Mouse (Mus musculus) embryonic facial prominence, embryonic 13.5 days (tissue): ENCODE results near the gene Lpcat1. TPM values are rescaled to one million over a fixed set of nuclear protein-coding genes. Genes with fewer than 3 reads are reported as not detected.

Experiments
- ATAC-seq: fragments of 200-750 bp; cut with Nextera tagmentation; 2 replicates; pipeline ENCODE4 v1.8.0; 2017; ENCODE audit warnings: low read depth; ENCODE audit not compliant: insufficient number of reproducible peaks, insufficient read depth, low FRiP score, low TSS enrichment
- H3K27ac ChIP-seq: fragments of 300-500 bp; sonication (generic); 2 replicates; pipeline ENCODE4 v1.5.1; 2015; ENCODE audit warnings: moderate library complexity, mild to moderate bottlenecking, inconsistent platforms
- H3K27me3 ChIP-seq: fragments of 300-500 bp; sonication (generic); 2 replicates; pipeline ENCODE4 v1.6.1; 2015; ENCODE audit warnings: mild to moderate bottlenecking, inconsistent platforms
- H3K36me3 ChIP-seq: fragments of 300-500 bp; sonication (generic); 2 replicates; pipeline ENCODE4 v1.6.1; 2015; ENCODE audit warnings: mild to moderate bottlenecking, inconsistent platforms
- H3K4me1 ChIP-seq: fragments of 300-500 bp; sonication (generic); 2 replicates; pipeline ENCODE4 v1.6.1; 2015; ENCODE audit warnings: inconsistent platforms
- H3K4me2 ChIP-seq: fragments of 300-500 bp; sonication (generic); 2 replicates; pipeline ENCODE4 v1.6.1; 2015; ENCODE audit warnings: moderate library complexity, mild to moderate bottlenecking, inconsistent platforms
- H3K4me3 ChIP-seq: fragments of 300-500 bp; sonication (generic); 2 replicates; pipeline ENCODE4 v1.5.1; 2015; ENCODE audit warnings: mild to moderate bottlenecking, inconsistent platforms
- H3K9ac ChIP-seq: fragments of 300-500 bp; sonication (generic); 2 replicates; pipeline ENCODE4 v1.6.1; 2015; ENCODE audit warnings: mild to moderate bottlenecking, inconsistent platforms
- H3K9me3 ChIP-seq: fragments of 300-500 bp; sonication (generic); 2 replicates; pipeline ENCODE4 v1.6.1; 2016; ENCODE audit warnings: inconsistent platforms
- WGBS: fragments of 180-500 bp; shearing (Covaris S2); methylation state at CpG from one replicate; pipeline ENCODE4 v1.1.7; 2015; ENCODE audit warnings: mixed read lengths; 5-methylcytosine and 5-hydroxymethylcytosine counted together
- polyA plus RNA-seq: library from polyadenylated mRNA; unstranded; fragments of >200 nt; fragmentation: Nextera tagmentation; extraction: Ambion mirVana; gene quantifications from 2 replicates; pipeline ENCODE4 v1.2.1, GENCODE M21; 2015

The Lpcat1 gene
- polyA plus RNA-seq, 1 experiment from 2014 or later: 44.5 TPM

DNA sequence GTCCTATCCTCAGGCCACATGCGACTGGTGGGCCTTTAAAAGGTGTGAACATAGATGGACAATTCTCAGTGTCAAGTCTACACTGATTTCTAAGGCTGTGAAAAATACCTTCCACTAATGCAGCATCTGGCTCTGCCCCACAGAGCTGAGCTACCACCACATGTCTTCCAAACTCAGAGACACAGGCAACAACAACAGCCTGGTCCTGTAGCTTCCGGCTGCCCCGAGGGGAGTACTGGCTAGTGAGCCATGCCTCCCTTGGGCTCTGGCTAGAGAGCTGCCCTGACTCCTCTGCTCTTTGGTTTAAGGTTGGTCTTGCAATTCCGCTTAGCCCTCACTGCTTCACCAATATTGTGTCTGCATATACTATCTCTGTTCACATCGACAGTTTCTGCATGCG, 16.3 kb downstream of the Lpcat1 start:
- Histone ChIP-seq H3K4me3 (no peak overlapping the region), H3K4me2 (no peak overlapping the region), H3K27ac (no peak overlapping the region), H3K27me3 (no peaks in the 10 kb centered on the region), H3K9ac (no peak overlapping the region), H3K9me3 (peaks cover 4% of the 10 kb centered on the region; the same call in 1 of the 2 replicates), H3K36me3 (peaks cover 27% of the 10 kb centered on the region), H3K4me1 (no peaks in the 10 kb centered on the region; the same call in 1 of the 2 replicates)
- 90% methylated on average over 6 of the region's 6 CpGs for WGBS
- ATAC-seq: no peak

DNA sequence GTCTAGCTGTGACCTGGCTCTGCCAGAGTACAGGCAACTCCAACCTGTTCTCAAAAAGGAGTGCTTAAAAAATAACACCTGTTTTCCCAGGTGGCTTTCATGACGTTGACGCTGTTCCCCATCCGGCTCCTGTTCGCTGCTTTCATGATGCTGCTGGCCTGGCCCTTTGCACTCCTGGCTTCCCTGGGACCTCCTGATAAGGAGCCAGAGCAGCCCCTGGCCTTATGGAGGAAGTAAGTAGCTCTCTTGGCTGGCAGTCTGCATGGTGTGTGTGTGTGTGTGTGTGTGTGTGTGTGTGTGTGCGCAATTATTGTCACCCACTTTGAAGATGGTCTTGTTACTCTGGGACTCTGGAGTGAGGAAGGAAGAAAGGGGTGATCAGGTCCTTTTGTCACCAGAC, 17.2 kb downstream of the Lpcat1 start:
- ATAC-seq: no peak
- no peak overlapping the region for H3K4me2 ChIP-seq
- no peaks in the 10 kb centered on the region for H3K27me3 ChIP-seq
- no peak overlapping the region for H3K9ac ChIP-seq
- 79% methylated on average over 5 of the region's 5 CpGs for WGBS
- H3K27ac ChIP-seq: no peak overlapping the region
- H3K4me3 ChIP-seq: no peak overlapping the region
- H3K4me1 ChIP-seq: no peaks in the 10 kb centered on the region; the same call in 1 of the 2 replicates
- peaks cover 34% of the 10 kb centered on the region for H3K36me3 ChIP-seq
- peaks cover 4% of the 10 kb centered on the region; the same call in 1 of the 2 replicates for H3K9me3 ChIP-seq

DNA sequence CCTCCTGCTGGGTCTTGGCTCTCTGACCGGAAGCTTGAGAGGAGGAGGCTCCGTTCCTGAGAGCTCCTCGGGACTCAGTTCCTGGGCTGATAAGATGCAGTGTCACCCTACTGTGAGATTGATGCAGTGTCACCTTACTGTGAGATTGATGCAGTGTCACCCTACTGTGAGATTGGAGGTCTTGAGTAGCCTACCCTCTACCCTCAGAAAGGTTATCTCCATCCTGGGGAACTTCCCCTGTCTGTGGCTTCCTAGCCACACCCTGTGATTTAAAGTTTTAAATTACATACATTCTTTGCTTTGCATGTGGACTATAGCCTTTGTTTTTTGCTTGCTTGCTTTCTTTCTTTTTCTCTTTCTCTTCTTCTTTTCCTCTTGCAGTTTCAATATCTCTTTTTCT, 21.1 kb downstream of the Lpcat1 start:
- H3K27ac ChIP-seq: no peak overlapping the region
- no peak overlapping the region for H3K4me2 ChIP-seq
- ATAC-seq: no peak
- H3K36me3 ChIP-seq: peaks cover 70% of the 10 kb centered on the region
- no peaks in the 10 kb centered on the region for H3K27me3 ChIP-seq
- 80% methylated on average over 3 of the region's 3 CpGs for WGBS
- no peak overlapping the region for H3K4me3 ChIP-seq
- no peaks in the 10 kb centered on the region for H3K4me1 ChIP-seq
- no peak overlapping the region for H3K9ac ChIP-seq
- peaks cover 4% of the 10 kb centered on the region; the same call in 1 of the 2 replicates for H3K9me3 ChIP-seq

- Histone ChIP-seq H3K36me3 (peaks cover 74% of the 10 kb centered on the region), H3K4me2 (no peak overlapping the region), H3K4me1 (no peaks in the 10 kb centered on the region), H3K4me3 (no peak overlapping the region), H3K27ac (no peak overlapping the region), H3K27me3 (no peaks in the 10 kb centered on the region), H3K9ac (no peak overlapping the region), H3K9me3 (peaks cover 4% of the 10 kb centered on the region; the same call in 1 of the 2 replicates)
- no peak for ATAC-seq
- 85% methylated on average over 9 of the region's 9 CpGs for WGBS
Measured at GRCm38 (mm10) chr13:73488707-73489106, 21.7 kb downstream of the Lpcat1 start.

DNA sequence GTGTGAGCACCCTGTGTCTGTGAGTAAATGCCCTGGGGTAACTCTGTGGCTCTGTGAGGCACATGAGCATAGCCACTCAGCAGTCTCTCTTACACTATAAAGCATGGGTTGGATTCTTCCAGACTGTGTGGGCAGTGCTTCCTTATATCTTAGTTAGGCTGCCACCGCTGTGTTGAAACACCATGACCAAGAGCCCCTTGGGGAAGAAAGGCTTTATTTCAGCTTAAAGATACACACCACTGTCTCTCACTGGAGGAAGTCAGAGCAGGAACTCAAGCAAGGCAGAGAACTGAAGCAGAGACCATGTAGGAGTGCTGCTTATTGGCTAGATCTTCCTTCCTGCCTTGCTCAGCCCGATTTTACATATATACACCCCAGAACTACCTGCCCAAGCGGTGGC, 23.0 kb downstream of the Lpcat1 start:
- 86% methylated on average over 3 of the region's 3 CpGs for WGBS
- H3K36me3 ChIP-seq: peaks cover 79% of the 10 kb centered on the region

DNA sequence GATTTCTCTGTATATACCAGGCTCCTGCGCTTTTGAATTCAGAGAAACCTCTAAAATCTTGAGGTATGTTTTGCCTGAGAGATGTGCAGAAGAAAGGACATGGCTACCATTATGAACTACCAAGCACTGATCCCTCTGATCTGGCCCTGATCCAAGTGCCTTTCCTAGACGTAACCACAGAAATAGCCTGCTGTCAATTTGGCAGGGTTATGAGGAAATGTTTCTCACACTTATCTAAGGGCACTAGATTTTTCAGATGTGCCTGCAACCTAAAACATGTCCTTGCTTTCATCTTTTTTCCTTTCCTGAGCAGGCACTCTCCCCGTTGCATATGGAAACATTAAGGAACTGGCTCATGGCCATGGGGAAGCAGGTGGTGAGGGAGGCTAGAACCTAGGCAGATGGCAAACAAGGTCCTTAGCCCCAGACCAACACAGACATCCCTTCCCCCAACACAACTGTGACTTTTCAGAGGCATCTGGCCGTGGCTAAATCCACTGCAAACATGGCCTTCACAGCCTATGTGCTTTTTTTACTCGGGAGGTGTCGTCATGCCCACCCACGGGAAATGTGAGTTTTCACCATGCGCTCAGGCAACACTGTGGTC, 23.7 kb downstream of the Lpcat1 start:
- Histone ChIP-seq H3K9me3 (peaks cover 4% of the 10 kb centered on the region; the same call in 1 of the 2 replicates), H3K9ac (no peak overlapping the region), H3K4me1 (no peaks in the 10 kb centered on the region), H3K27ac (no peak overlapping the region), H3K27me3 (no peaks in the 10 kb centered on the region), H3K4me3 (no peak overlapping the region), H3K4me2 (no peak overlapping the region), H3K36me3 (peaks cover 79% of the 10 kb centered on the region)
- 0 out of 2 replicates have a peak, but pooled peaks have one; percentile 32 for ATAC-seq
- 77% methylated on average over 8 of the region's 8 CpGs for WGBS

More for the DNA sequence above, 23.0 kb downstream of the Lpcat1 start:
- no peak for ATAC-seq
- H3K4me3 ChIP-seq: no peak overlapping the region
- no peaks in the 10 kb centered on the region for H3K4me1 ChIP-seq
- H3K27ac ChIP-seq: no peak overlapping the region
- no peak overlapping the region for H3K9ac ChIP-seq
- H3K9me3 ChIP-seq: peaks cover 4% of the 10 kb centered on the region; the same call in 1 of the 2 replicates
- H3K4me2 ChIP-seq: no peak overlapping the region
- H3K27me3 ChIP-seq: no peaks in the 10 kb centered on the region

GRCm38 (mm10) chr13:73493183-73493582, 26.2 kb downstream of the Lpcat1 start:
- ATAC-seq: no peak
- H3K4me2 ChIP-seq: no peak overlapping the region

GRCm38 (mm10) chr13:73494528-73494927, 27.5 kb downstream of the Lpcat1 start:
- Histone ChIP-seq H3K27ac (no peak overlapping the region), H3K27me3 (no peaks in the 10 kb centered on the region), H3K4me3 (no peak overlapping the region), H3K4me2 (no peak overlapping the region), H3K9ac (no peak overlapping the region), H3K4me1 (no peaks in the 10 kb centered on the region), H3K36me3 (peaks cover 90% of the 10 kb centered on the region), H3K9me3 (no peaks in the 10 kb centered on the region)
- 92% methylated on average over 9 of the region's 9 CpGs for WGBS
- ATAC-seq: no peak

More at GRCm38 (mm10) chr13:73493183-73493582, 26.2 kb downstream of the Lpcat1 start:
- 90% methylated on average over 4 of the region's 4 CpGs for WGBS
- Histone ChIP-seq H3K36me3 (peaks cover 87% of the 10 kb centered on the region), H3K27ac (no peak overlapping the region), H3K9ac (no peak overlapping the region), H3K4me1 (no peaks in the 10 kb centered on the region), H3K4me3 (no peak overlapping the region), H3K9me3 (no peaks in the 10 kb centered on the region), H3K27me3 (no peaks in the 10 kb centered on the region)

DNA sequence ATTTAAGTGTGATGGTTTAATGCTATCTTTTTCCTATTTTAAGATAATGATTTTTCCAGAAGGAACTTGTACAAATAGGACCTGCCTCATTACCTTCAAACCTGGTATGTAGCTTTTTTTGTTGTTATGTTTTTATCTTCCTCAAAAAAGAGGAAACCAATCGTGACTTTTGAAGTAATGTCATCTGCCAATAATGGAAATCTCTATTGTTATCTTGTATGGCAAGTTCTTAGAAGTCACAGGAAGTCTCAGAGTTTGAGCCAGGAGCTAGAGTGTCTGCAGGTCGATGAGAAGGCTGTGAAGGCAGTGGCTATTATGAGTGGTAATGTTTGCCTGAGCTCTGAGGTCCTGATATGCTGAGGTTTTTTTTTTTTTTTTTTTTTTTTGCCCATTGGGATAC, 29.1 kb downstream of the Lpcat1 start:
- WGBS: 70% methylated on average over 2 of the region's 2 CpGs
- Histone ChIP-seq H3K36me3 (peaks cover 91% of the 10 kb centered on the region), H3K27ac (no peak overlapping the region), H3K27me3 (no peaks in the 10 kb centered on the region), H3K9ac (no peak overlapping the region), H3K4me1 (no peaks in the 10 kb centered on the region), H3K4me2 (no peak overlapping the region), H3K4me3 (no peak overlapping the region), H3K9me3 (no peaks in the 10 kb centered on the region)
- no peak for ATAC-seq

DNA sequence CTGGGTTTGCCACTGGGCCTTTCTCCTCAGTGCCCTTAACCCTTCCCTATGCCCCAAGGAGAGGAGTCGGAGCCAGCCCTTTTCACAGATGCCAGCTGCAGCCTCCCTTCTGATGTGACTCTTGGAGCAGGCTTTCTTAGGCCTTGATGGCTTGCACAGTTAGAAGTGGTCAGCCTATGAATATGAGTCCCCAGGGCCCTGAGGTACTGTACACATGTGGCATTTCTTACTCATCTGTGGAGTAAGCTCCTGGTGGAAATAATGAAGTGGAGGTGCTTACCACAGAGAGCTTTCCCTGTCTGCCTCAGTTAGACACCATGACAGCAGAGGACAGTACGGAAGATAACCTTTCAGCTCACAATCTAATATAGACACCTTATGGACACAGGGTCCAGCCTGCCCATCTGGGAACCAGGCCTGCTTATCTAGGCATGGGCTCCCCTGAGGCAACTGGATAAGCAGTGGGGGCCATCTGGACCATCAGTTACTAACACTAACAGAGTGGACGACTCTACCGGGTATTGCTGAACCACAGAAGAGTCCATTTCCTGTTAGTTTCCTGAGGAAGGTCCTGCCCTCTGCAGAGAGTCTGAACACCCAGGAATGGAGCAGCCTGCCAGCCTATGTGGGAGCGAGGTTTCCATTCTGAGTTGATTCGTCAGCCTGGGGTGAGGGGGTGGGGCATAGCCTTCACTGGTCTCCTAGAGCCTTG, 33.1 kb downstream of the Lpcat1 start:
- no peak overlapping the region for H3K4me2 ChIP-seq
- H3K27ac ChIP-seq: no peak overlapping the region
- H3K4me3 ChIP-seq: no peak overlapping the region
- H3K4me1 ChIP-seq: no peaks in the 10 kb centered on the region
- H3K9ac ChIP-seq: no peak overlapping the region
- H3K36me3 ChIP-seq: peaks cover 82% of the 10 kb centered on the region
- H3K9me3 ChIP-seq: no peaks in the 10 kb centered on the region
- no peaks in the 10 kb centered on the region for H3K27me3 ChIP-seq
- 71% methylated on average over 6 of the region's 6 CpGs for WGBS
- ATAC-seq: no peak

DNA sequence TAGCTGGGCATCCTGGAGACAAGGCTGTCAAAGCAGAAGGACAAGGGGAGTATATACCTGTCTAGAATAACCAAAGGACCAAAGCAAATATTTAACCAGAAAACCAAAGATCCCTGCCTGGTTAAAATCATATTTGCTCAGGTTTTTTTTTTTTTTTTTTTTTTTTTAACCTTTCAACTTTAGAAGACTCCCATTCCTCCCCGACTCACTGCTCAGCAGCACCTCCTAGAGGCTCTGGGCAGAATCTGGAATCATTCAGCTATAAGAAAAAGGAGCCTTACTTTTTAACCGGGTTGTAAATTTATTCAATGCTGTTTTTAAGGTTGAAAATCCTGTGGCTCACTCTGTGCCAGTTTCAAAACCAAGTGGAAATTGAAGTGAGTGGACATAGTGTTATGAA, 35.7 kb downstream of the Lpcat1 start:
- Histone ChIP-seq H3K27me3 (no peaks in the 10 kb centered on the region), H3K4me2 (no peak overlapping the region), H3K27ac (no peak overlapping the region), H3K4me3 (no peak overlapping the region), H3K36me3 (peaks cover 74% of the 10 kb centered on the region), H3K9me3 (no peaks in the 10 kb centered on the region), H3K9ac (no peak overlapping the region), H3K4me1 (no peaks in the 10 kb centered on the region)
- WGBS: 68% methylated on average over 2 of the region's 2 CpGs
- ATAC-seq: no peak
